Mouse (Mus musculus) G1E-ER4 (cell line): ENCODE results near the gene Olfr1362. TPM values are rescaled to one million over a fixed set of nuclear protein-coding genes. Genes with fewer than 3 reads are reported as not detected.

Experiments used
- GATA1 ChIP-seq: IDR thresholded peaks from one replicate; pipeline ENCODE4 v1.8.0; 2012; ENCODE audit warnings: low read length, inconsistent platforms
- polyA plus RNA-seq: library from polyadenylated mRNA; stranded (reverse); fragments of >175 nt; gene quantifications from 2 replicates; pipeline ENCODE4 v1.2.3, GENCODE M21; 2012

The Olfr1362 gene
- not detected in 2 replicates for polyA plus RNA-seq

DNA sequence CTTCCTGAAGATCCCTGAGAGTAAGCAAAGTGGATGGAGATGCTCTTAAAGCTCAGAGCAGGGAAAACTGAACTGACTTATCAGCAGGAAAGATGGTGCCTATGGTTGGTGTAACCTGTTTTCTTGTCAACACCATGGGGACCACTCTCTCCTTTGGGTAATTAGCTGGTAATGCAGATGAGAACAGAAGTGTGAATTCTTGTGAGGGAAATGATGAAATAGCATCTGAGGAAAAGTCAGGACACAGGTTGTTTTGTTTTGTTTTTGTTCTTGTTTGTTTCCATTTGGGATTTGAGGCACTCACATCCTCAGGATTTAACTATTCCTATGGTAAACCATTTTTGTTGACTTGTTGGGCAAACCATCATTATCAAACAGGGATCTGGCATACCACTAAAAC lies at the start of gene Olfr1362:
Olfr1362 (minus strand) TSS at position 101 of the 400 bp plus-strand sequence.
- no peak for TF ChIP-seq GATA1

DNA sequence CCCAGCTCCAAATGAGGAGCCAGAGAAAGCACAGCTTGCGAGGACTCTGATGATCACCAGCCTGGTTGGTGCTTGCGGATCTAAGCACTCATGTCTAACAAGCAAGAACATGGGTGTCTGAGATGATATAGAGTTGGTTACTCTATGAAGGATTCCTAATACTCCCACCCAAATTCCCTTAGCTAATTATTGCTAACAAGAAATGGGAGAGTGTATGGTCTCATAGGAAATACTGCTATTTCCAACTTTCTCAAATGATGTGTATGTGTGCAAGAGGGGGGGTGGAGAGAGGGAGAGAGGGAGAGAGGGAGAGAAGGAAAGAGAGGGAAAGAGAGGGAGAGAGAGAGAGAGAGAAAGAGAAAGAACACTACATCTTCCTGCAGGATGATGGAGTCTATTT lies 49.5 kb upstream of the Olfr1362 start, which contains the start of gene Olfr1361:
Olfr1361 (minus strand) TSS at position 101 of the 400 bp plus-strand sequence.
- no peak for TF ChIP-seq GATA1

DNA sequence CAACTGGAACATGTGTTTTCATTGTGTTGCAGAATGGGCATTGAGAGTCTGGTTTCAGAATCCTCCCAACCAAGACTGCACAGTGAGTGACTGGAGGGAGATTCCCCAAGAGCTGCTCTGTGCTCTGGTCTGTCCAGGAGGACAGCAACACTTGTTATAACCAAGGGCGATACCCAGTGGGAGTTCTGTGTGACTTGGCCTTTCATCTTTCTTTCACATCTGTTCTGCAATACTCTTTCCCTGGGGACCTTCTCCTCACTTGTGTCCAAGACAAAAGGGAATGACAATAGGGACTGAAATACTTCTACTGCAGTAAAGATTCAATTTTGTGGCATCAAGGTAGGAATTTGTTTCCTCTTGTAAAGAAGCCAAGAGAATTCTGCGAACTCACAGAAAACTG lies 28.6 kb upstream of the Olfr1362 start, which contains the start of gene Olfr11:
Olfr11 (minus strand) TSS at position 101 of the 400 bp plus-strand sequence.
- no peak for TF ChIP-seq GATA1

DNA sequence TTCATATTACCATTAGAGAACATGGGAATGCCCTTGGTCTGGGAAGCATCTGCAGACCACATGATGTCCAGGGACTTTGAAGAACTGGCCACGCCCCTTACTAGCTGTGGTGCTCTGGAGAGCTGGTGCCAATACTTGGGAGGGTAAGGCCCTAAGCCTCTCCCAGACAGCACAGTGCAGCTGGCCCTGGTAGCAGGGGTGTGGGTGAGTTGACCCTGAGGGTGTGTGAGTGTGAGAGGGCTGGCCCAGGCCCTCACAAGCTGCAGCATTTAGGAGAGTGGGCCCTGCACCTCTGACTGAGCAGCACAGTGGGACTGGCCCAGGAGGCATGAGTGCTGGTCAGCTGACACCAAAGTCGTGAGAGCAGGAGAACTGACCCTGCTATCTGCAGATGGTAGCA lies 22.2 kb downstream of the Olfr1362 start:
- no peak for TF ChIP-seq GATA1

DNA sequence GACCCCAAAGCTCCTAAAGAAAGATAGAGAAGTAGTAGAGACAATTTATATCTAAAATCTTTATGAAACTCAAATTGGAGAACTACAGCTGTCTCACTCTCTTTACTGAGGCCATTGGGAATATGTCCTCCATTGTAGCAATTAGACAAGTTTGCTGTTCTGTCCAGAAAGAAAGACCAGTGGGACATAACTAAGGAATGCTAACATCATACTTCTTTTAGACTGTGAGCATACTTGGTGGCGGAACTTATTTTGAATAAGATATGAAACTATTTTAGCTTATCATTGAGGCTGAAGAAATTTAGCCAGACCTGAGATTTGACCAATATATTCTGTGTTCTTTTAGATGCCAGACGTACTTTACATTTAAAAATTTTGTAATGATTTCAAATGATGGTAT lies 32.2 kb downstream of the Olfr1362 start, which contains the start of gene Olfr1364:
Olfr1364 (minus strand) TSS at position 101 of the 400 bp plus-strand sequence.
- no peak for TF ChIP-seq GATA1

Other genes with a start within 250 kb of the Olfr1362 start
- gene Zkscan3, start 211.3 kb downstream of the Olfr1362 start, polyA plus RNA-seq, result 3.7 and 4.9 TPM in 2 replicates
- gene Pgbd1, start 173.0 kb downstream of the Olfr1362 start, polyA plus RNA-seq, result 0.17 and 0.22 TPM in 2 replicates
- gene Zscan26, start 160.3 kb downstream of the Olfr1362 start, polyA plus RNA-seq, result 2.7 and 3.1 TPM in 2 replicates
- gene Nkapl, start 145.5 kb downstream of the Olfr1362 start, polyA plus RNA-seq, result 1.1 and 1.9 TPM in 2 replicates
- gene Zkscan4, start 135.1 kb downstream of the Olfr1362 start, polyA plus RNA-seq, result not detected in 2 replicates
- not detected in 2 replicates for gene Gm10065, start 134.6 kb downstream of the Olfr1362 start, polyA plus RNA-seq
- 0.04 TPM in 1 of 2 replicates, not detected in the other for gene AK157302, start 118.8 kb downstream of the Olfr1362 start, polyA plus RNA-seq
- 16.7 and 23.3 TPM in 2 replicates for gene Gm11273, start 112.6 kb downstream of the Olfr1362 start, polyA plus RNA-seq
- gene Zkscan8, start 82.9 kb downstream of the Olfr1362 start, polyA plus RNA-seq, result 5.9 and 6.2 TPM in 2 replicates
- gene Olfr1366, start 71.2 kb downstream of the Olfr1362 start, polyA plus RNA-seq, result not detected in 2 replicates
- gene Olfr1535, start 54.1 kb downstream of the Olfr1362 start, polyA plus RNA-seq, result not detected in 2 replicates
- not detected in 2 replicates for gene Olfr1364, start 32.3 kb downstream of the Olfr1362 start, polyA plus RNA-seq
- not detected in 2 replicates for gene Olfr11, start 28.5 kb upstream of the Olfr1362 start, polyA plus RNA-seq
- gene Olfr1361, start 49.4 kb upstream of the Olfr1362 start, polyA plus RNA-seq, result not detected in 2 replicates
- not detected in 2 replicates for gene Olfr1360, start 63.4 kb upstream of the Olfr1362 start, polyA plus RNA-seq
- not detected in 2 replicates for gene Olfr1359, start 84.1 kb upstream of the Olfr1362 start, polyA plus RNA-seq
- 9.8 and 10.6 TPM in 2 replicates for gene Hist1h2bl, start 102.1 kb upstream of the Olfr1362 start, polyA plus RNA-seq
- 372 and 421 TPM in 2 replicates for gene Hist1h2ai, start 102.4 kb upstream of the Olfr1362 start, polyA plus RNA-seq
- gene Hist1h3h, start 103.6 kb upstream of the Olfr1362 start, polyA plus RNA-seq, result 53.9 and 54.4 TPM in 2 replicates
- gene Hist1h2bm, start 108.0 kb upstream of the Olfr1362 start, polyA plus RNA-seq, result 1.9 and 2.1 TPM in 2 replicates
- gene Hist1h4j, start 121.0 kb upstream of the Olfr1362 start, polyA plus RNA-seq, result 1.9 and 2.4 TPM in 2 replicates
- 22.6 and 25.4 TPM in 2 replicates for gene Hist1h4k, start 136.5 kb upstream of the Olfr1362 start, polyA plus RNA-seq
- 69.0 and 85.5 TPM in 2 replicates for gene Hist1h2ak, start 139.8 kb upstream of the Olfr1362 start, polyA plus RNA-seq
- gene Hist1h2bn, start 140.1 kb upstream of the Olfr1362 start, polyA plus RNA-seq, result 1.4 and 1.7 TPM in 2 replicates
- gene Hist1h1b, start 166.6 kb upstream of the Olfr1362 start, polyA plus RNA-seq, result 3.3 and 4.5 TPM in 2 replicates
- 36.7 and 37.8 TPM in 2 replicates for gene Hist1h3i, start 169.3 kb upstream of the Olfr1362 start, polyA plus RNA-seq
- 16.6 and 26.9 TPM in 2 replicates for gene Hist1h2an, start 173.2 kb upstream of the Olfr1362 start, polyA plus RNA-seq
- gene Hist1h2bp, start 173.4 kb upstream of the Olfr1362 start, polyA plus RNA-seq, result 5.5 and 8.7 TPM in 2 replicates
- gene Hist1h2bq, start 196.2 kb upstream of the Olfr1362 start, polyA plus RNA-seq, result 14.0 and 15.0 TPM in 2 replicates
- 4,601 and 5,007 TPM in 2 replicates for gene Hist1h2ao, start 196.4 kb upstream of the Olfr1362 start, polyA plus RNA-seq
- 6.1 and 9.7 TPM in 2 replicates for gene Hist1h4m, start 197.7 kb upstream of the Olfr1362 start, polyA plus RNA-seq
- 16.6 and 26.1 TPM in 2 replicates for gene Hist1h4n, start 218.2 kb upstream of the Olfr1362 start, polyA plus RNA-seq
- 9,534 and 19,469 TPM in 2 replicates for gene Hist1h2ap, start 219.5 kb upstream of the Olfr1362 start, polyA plus RNA-seq
- 13.3 and 14.2 TPM in 2 replicates for gene Hist1h2br, start 219.7 kb upstream of the Olfr1362 start, polyA plus RNA-seq